Mouse (Mus musculus) neural tube, embryonic 10.5 days (tissue): ENCODE measurements around the gene Ppp6c.
"Not testable (repeated sequence)": the region's sequence is repeated elsewhere in the genome, so short reads cannot be mapped to it uniquely, and the experiment has no call there.

ENCODE experiments used
- DNase-seq: peaks from one replicate; pipeline ENCODE4 v3.0.0-alpha.2; 2017; ENCODE audit warnings: low spot score; ENCODE audit errors: extremely low spot score

Gene Ppp6c

DNA sequence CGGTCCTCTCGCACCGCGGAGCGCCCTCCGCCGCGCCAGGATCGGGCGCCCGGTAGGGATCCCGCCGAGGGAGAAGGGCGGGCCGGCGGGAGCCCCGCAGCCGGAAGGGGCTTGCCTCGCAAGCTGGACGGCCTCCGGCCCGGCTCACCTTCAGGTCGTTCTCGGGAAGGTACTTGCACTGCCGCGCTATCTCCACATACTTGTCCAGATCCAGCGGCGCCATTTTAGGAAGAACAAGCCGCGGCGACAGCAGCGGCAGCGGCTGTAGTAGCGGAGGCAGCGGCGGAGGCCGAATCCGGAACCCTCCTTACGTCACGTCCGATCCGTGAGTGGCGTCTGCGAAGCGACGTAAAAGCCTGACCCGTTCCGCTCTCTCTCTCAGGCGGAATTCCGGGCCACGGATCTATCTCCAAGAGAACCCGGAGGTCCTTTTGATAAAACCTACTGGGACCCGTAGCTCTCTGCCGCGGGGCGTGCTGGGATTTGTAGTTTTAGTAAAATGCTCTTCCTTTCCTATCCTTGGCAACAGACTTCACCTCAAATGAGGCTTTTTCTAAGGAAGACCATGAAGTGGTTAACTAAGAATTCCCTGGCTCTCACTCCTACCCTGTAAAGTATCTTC, at the start of gene Ppp6c:
Gene Ppp6c, minus strand, starts transcription at position 433 of the 622 bp plus-strand sequence.
- peak; percentile 92 for DNase-seq

DNA sequence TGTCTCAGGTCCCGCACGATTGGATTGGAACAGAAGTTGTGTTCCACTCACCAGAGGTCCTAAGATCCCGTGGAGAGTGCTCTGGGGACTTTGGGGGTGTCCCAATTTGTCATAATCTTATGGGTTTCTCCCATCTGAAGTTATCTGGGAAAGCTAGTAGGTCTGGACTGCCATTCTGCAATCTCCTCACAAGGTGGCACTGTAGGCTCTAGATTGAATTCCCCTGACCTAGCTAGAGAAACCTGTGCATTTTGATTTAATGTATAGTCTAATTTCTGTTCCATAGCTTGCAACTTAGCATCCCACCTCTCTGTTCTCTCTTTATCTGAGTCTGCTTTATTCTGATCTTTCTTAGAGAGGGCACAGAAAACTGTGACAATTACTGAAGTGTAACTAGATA, 42.1 kb upstream of the Ppp6c start:
- peak; percentile 14 for DNase-seq

GRCm38 (mm10) chr2:39252275-39252674, 26.0 kb upstream of the Ppp6c start:
- not testable (repeated sequence) for DNase-seq

- DNase-seq, result not testable (repeated sequence)
These were observed 20.6 kb upstream of the Ppp6c start for GRCm38 (mm10) chr2:39246862-39247261.

GRCm38 (mm10) chr2:39226731-39227130, 480 bp upstream of the Ppp6c start:
- no peak for DNase-seq

DNA sequence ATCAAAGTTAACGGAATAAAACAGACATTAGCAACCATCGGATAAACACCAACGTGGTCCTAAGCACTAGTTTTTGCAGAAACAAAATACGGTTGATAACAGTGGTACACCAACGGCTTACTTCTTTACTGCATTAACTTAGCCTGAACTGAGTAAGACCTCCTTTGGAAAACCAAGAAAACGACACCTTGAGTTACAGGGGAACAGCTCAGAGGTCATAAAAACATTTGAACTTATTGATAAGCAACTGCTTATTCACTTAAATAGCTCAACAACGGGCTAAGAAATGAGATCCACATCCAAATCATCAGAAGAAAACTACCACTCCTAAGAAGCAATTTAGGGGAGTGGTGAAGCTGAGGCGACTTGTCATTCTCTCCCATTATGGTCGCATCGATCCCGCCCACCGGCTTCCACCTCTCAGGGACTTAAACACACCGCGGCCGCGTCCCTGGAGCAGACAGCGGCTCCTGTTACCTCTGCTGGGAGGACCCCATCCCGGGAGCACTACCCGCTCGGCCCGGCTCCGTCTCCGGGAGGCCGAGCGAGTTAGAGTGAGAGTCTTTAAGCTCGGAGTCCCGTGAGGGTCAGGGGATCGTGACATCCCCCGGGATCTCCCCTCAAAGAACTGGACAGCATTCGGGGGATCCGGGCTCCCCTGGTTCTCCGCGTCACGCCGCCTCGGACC, 776 bp downstream of the Ppp6c start:
- peak; percentile 33 for DNase-seq

DNA sequence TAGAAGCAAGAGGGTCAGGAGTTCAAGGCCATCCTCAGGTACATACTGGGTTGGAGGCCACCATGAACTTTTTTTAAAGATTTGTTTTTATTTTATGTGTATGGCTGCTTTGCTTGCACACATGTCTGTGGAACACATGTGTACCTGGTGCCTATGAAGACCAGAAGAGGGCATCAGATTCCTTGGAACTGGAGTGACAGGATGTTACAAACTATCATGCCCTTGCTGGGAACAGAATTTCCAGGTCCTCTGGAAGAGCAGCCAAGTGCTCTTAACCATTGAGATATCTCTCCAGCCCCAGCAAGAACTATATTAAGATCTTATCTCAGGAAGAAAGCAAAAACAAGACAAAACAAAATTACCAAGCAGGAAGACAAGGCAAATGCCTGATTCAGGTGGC, 1.6 kb downstream of the Ppp6c start:
- no peak for DNase-seq

GRCm38 (mm10) chr2:39220010-39220409, 6.2 kb downstream of the Ppp6c start:
- DNase-seq, result no peak

- DNase-seq, result no peak
These were observed 7.2 kb downstream of the Ppp6c start for GRCm38 (mm10) chr2:39219034-39219433.

DNA sequence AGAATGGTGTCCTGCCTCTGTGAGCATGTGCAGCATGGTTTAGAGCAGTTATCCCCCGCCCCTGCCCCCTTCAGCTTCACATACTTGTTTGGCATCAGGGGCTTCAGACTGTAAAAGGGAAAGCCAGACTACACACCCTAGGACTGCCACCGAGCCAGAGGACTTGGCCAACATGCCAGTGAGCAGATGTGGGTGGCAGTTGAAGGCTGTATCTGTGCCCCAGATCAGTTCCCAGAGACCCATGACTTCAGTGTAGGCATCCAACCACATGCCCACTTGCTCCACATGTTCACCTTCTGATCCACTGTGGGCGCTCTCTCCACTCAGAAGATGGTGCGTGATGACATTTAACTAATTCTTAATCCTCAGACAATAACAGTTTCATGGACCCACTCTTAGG, 9.1 kb downstream of the Ppp6c start:
- DNase-seq, result no peak

DNA sequence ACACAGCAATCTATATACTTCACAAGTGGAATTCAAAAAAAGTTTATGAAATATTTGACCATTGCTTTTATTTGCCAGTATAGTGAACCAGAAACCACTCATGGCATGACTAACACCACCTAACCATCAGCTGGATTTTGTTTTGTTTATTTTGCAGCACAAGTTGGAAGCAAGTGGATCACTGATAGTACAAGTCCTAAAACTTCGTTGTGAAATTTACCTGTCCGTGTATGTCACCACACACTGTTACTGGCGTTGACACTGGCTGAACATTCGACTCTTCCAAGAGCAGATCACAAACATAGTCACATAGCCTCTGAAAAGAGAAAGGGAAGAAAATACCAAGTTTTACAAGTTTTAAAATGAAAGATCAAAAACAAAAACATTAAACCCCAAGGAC, 15.5 kb downstream of the Ppp6c start:
- DNase-seq, result no peak

GRCm38 (mm10) chr2:39203359-39203758, 22.9 kb downstream of the Ppp6c start:
- no peak for DNase-seq

DNA sequence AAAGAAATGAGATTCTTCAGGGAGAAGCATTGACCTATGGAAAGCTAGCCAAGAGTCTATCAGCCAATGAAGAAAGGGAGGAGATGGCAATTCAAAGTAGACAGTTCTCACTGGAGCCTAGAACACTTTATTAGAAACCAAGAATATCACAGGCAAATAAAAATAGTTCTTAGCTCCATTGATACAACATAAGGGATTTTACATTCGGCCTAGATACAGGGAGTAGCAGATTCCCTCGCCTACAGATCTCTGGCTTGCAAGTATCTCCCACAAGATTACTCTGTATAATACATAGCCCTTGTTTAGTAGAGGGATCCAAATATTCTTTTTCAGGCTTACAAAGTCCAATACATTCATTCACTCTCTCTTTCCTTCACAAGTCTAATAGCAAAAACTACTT, 31.4 kb downstream of the Ppp6c start:
- no peak for DNase-seq

- DNase-seq, result peak; percentile 92
These were observed 35.6 kb downstream of the Ppp6c start, which contains the start of gene Scai for GRCm38 (mm10) chr2:39190561-39191056. Scai (minus strand) TSS chr2:39190734.

DNA sequence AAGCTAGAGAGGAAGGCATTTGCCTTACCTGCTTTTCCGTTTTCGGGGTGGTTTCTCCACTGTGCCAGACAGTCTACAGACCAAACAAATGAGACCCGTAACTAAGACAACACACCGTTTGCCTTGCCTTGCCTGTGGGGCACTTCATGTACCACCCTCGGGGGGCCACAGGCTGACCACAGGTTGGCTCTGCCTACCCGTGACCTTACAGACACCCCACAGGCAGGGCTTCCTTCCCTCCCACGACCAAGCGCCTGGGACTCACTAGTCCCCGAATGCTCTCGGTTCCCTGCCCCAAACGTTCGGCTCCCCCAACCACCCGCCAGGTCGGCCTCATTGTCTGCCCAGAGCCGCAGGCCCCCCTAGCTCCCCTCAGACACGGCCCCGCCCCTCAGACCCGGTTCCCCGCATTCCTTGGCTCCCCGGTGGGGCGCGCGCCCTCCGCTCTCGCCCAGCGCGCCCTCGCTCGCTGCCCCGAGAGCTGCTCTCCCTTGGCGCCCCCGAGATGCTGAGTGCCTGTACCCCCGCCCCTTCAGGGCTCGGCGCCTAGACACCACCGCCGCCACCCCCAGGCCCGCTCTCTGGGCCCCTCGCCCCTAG, 36.2 kb downstream of the Ppp6c start:
- DNase-seq, result no peak

DNA sequence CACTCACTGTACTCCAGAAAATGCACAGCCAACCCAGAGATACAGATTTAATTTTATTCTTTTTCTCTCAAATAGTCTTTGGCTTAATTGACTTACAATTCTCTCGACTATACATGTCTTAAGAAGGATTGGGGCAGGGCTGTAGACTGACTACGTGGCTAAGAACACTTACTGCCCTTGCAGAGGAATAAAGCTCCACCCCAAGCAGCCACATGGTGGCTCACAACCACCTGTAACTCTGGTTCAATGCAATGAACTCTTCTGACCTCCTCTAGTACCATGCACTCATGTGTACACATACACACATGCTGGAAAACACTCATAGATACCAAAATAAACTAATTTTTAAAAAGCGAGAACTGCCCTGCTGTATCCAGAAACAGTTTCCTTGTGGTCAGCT, 40.3 kb downstream of the Ppp6c start:
- DNase-seq, result no peak

- DNase-seq, result no peak
These were observed 42.7 kb downstream of the Ppp6c start for GRCm38 (mm10) chr2:39183587-39183986.

GRCm38 (mm10) chr2:39160996-39161395, 65.3 kb downstream of the Ppp6c start:
- no peak for DNase-seq

- no peak for DNase-seq
These were observed 68.3 kb downstream of the Ppp6c start for GRCm38 (mm10) chr2:39157916-39158315.

DNA sequence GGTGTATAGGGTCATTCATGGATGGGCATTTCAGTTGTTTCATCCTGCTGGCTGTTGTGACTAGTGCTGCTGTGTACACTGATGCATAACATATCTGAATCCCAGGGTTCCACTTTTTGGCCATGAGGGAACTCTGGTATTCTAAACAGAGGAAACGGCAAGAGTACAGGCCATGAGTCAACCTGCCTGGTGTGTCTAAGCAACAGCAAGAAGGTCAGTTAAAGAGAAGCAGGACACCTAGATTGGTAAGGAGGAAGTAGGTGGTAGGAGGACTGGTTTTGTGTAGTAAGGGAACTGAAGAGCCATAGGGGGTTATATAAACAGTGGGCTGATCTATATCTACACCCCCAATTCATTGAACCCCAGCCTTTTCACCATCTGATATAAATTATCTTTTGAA, 69.4 kb downstream of the Ppp6c start:
- DNase-seq, result no peak

DNA sequence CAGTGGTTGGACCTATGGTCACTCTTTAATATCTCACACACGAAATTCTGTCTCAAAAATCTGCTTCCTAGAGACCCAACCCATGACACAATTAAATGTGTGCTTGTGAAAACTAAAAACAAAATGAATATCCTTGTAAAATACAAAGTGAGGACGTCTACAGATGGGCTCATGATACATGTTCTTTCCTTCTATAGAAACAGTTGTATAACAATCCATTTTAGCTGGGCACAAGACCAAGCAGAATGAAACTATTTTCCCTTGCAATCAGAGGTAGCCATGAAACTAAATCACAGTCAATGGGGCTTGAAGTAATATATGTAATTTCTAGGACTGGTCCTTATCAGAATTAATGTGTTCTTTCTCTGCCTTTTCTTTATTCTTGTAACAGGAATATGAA, 75.3 kb downstream of the Ppp6c start:
- DNase-seq, result no peak

GRCm38 (mm10) chr2:39148075-39148474, 78.2 kb downstream of the Ppp6c start:
- DNase-seq, result no peak

DNA sequence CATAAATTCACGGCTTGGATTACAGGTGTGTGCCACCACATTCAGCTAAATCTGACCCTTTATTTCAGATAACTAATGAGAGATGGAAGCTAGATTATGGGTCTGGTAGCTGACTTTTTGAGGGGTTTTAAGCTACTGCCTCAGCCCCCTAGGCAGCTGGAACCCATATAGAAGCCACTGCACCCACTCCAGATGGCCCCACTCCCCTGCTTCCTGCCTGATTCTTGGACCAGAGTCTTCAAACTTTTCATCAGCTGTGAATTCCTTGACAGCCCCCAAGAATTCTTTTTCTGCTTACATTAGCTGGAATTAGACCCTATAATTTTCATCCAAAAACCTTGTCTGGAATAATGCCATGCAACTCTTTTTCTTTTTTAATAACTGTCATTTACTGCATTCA, 79.8 kb downstream of the Ppp6c start:
- DNase-seq, result no peak
